Mouse (Mus musculus) E14TG2a.4 (cell line): ENCODE measurements around the gene Rab3gap1.

Experiments used
- H3K27me3 ChIP-seq: 2 replicates; pipeline ENCODE4 v1.6.1; 2014; ENCODE audit warnings: low read length, control low read depth; ENCODE audit not compliant: insufficient read depth
- H3K36me3 ChIP-seq: 2 replicates; pipeline ENCODE4 v1.6.1; 2014; ENCODE audit warnings: low read length, control low read depth; ENCODE audit not compliant: insufficient read depth
- H3K4me1 ChIP-seq: replicated peaks from 2 replicates; pipeline ENCODE4 v1.6.1; 2014; ENCODE audit warnings: low read depth, low read length, control low read depth
- H3K4me3 ChIP-seq: replicated peaks from 2 replicates; pipeline ENCODE4 v1.5.1; 2014; ENCODE audit warnings: mild to moderate bottlenecking, low read length
- H3K9me3 ChIP-seq: 2 replicates; pipeline ENCODE4 v1.6.1; 2014; ENCODE audit warnings: low read length, control low read depth
- CTCF ChIP-seq: conservative IDR thresholded peaks from 2 replicates; pipeline ENCODE4 v1.5.1; 2014; ENCODE audit warnings: low read length
- NANOG ChIP-seq: IDR thresholded peaks from 2 replicates; pipeline ENCODE4 v1.6.1; 2014; ENCODE audit warnings: borderline replicate concordance, low read length, mixed read lengths
- POU5F1 ChIP-seq: IDR thresholded peaks from 2 replicates; pipeline ENCODE4 v1.6.1; 2014; ENCODE audit warnings: low read length, borderline replicate concordance

Gene Rab3gap1

GRCm38 (mm10) chr1:127868300-127869261 lies at the start of gene Rab3gap1:
TSS of gene Rab3gap1 (plus strand) at chr1:127868773.
- no peaks in the 10 kb centered on the region for H3K27me3 ChIP-seq
- H3K9me3 ChIP-seq: no peaks in the 10 kb centered on the region
- peak within 1 kb of the TSS; percentile 94 for H3K4me3 ChIP-seq
- peaks cover 4% of the 10 kb centered on the region for H3K4me1 ChIP-seq
- no peak for TF ChIP-seq CTCF
- no peak for TF ChIP-seq NANOG
- TF ChIP-seq POU5F1: no peak
- peaks cover 16% of the 10 kb centered on the region for H3K36me3 ChIP-seq

GRCm38 (mm10) chr1:127827325-127827724 lies 41.2 kb upstream of the Rab3gap1 start:
- Histone ChIP-seq H3K9me3 (no peaks in the 10 kb centered on the region), H3K4me3 (no peak overlapping the region), H3K36me3 (no peaks in the 10 kb centered on the region), H3K4me1 (peaks cover 8% of the 10 kb centered on the region), H3K27me3 (0 out of 2 replicates have a peak, but pooled peaks cover 5% of the 10 kb centered on the region)
- TF ChIP-seq NANOG (no peak), POU5F1 (no peak), CTCF (peak; percentile 57)

DNA sequence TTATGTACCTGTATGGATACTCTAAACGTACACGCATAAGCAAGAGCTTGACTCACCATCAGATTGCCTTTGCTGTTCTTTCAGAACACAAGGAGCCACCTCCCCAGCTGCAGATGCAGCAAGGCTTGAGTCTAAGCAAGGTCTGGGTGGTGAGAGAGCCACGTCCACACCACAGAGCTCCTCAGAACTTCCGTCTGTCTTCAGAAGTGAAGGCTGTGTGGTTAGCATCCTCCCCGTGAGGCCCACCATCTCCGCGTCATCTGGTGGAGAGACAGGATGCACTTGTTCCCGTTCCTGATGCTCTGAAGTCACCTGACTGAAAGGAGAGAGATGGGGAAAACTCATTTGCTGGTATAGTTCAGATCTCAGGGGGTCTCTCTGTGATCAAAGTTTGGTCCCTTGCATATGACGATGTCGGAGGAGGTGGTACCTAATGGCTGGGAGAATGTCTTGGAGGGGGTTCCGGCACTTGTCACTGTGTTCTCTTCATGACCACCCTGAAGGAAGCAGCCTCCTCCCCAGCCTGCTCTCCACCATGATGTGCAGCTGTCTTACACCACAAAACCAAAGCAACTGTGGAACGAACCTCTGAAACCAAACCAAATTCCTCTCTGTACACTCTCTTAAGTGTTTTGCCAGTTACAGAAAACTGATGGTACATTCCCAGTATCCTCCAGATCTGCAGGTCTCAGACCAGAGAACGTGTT lies 38.2 kb upstream of the Rab3gap1 start:
- H3K36me3 ChIP-seq: no peaks in the 10 kb centered on the region
- H3K27me3 ChIP-seq: no peaks in the 10 kb centered on the region
- no peak for TF ChIP-seq NANOG
- no peaks in the 10 kb centered on the region for H3K9me3 ChIP-seq
- H3K4me1 ChIP-seq: peaks cover 8% of the 10 kb centered on the region
- no peak overlapping the region for H3K4me3 ChIP-seq

GRCm38 (mm10) chr1:127833714-127834113 lies 34.9 kb upstream of the Rab3gap1 start:
- Histone ChIP-seq H3K4me3 (no peak overlapping the region), H3K27me3 (no peaks in the 10 kb centered on the region), H3K4me1 (no peaks in the 10 kb centered on the region), H3K9me3 (no peaks in the 10 kb centered on the region), H3K36me3 (no peaks in the 10 kb centered on the region)
- no peak for TF ChIP-seq POU5F1
- TF ChIP-seq CTCF: no peak
- TF ChIP-seq NANOG: no peak

- Histone ChIP-seq H3K4me1 (no peaks in the 10 kb centered on the region), H3K27me3 (no peaks in the 10 kb centered on the region), H3K36me3 (no peaks in the 10 kb centered on the region), H3K9me3 (no peaks in the 10 kb centered on the region), H3K4me3 (no peak overlapping the region)
- TF ChIP-seq NANOG: no peak
- no peak for TF ChIP-seq POU5F1
- TF ChIP-seq CTCF: no peak
Measured at GRCm38 (mm10) chr1:127834202-127834601, 34.4 kb upstream of the Rab3gap1 start.

DNA sequence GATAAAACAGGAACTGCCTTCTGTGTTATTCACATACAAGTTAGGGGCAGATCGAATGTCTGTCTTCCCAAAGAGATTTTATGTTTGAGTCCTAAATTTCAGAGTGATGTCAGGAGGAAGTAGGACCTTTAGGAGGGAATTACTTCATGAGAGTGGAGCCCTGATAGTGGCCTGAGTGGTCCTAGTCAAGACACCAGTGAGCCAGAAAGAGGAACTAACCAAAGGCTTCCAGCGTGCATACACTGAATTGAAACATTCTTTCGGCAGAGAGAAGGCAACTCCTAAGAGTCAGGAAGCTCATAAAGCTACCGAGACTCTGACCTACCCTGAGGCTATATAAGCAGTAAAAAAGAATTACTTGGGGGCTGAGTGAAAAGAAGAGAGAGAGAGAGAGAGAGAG lies 32.0 kb upstream of the Rab3gap1 start:
- H3K4me3 ChIP-seq: no peak overlapping the region
- H3K4me1 ChIP-seq: no peaks in the 10 kb centered on the region
- H3K9me3 ChIP-seq: no peaks in the 10 kb centered on the region
- H3K27me3 ChIP-seq: no peaks in the 10 kb centered on the region
- TF ChIP-seq CTCF: no peak
- TF ChIP-seq NANOG: no peak
- H3K36me3 ChIP-seq: no peaks in the 10 kb centered on the region

DNA sequence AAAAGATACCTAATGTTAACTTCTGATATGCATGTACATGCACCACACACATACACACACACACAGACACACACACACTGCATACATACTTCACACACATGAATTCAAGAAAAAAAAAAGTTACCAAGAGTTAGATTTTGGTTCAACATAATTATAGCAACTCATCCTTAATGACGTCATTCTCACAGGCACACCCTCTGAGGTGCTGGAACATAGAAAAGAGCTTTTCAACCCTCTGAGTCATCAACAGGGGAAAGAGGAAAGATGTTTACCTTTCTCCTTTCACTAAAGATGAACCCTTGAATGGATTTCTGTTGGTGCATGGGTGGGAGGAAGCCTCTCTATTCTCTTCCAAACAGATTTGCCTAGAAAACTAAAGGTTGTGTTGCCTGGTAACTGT lies 30.0 kb upstream of the Rab3gap1 start:
- no peak for TF ChIP-seq CTCF
- H3K4me3 ChIP-seq: no peak overlapping the region
- H3K4me1 ChIP-seq: no peaks in the 10 kb centered on the region
- no peaks in the 10 kb centered on the region for H3K9me3 ChIP-seq
- no peaks in the 10 kb centered on the region for H3K36me3 ChIP-seq
- no peaks in the 10 kb centered on the region for H3K27me3 ChIP-seq

DNA sequence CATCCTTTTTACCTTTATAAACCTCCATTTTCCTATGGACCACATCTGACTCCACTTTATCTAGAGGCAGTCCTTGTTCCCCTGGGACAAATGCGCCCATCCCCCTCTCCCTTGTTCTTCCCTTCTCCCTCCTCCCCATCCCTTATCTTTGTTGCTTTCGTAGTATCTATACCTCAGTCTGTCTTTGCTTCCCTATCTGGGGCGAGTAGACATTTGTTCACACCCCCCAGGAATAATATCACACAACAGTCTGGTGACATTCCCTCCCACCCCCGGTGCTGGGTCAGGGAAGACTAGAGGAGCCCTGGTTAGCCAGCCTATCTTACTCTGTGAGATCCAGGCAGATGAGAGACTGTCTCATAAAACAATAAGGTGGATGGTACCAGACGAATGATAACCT lies 23.1 kb upstream of the Rab3gap1 start:
- no peaks in the 10 kb centered on the region for H3K4me1 ChIP-seq
- H3K27me3 ChIP-seq: no peaks in the 10 kb centered on the region
- peaks cover 5% of the 10 kb centered on the region; the same call in 1 of the 2 replicates for H3K9me3 ChIP-seq
- TF ChIP-seq CTCF: no peak
- TF ChIP-seq POU5F1: no peak
- no peak for TF ChIP-seq NANOG
- no peaks in the 10 kb centered on the region for H3K36me3 ChIP-seq
- no peak overlapping the region for H3K4me3 ChIP-seq

DNA sequence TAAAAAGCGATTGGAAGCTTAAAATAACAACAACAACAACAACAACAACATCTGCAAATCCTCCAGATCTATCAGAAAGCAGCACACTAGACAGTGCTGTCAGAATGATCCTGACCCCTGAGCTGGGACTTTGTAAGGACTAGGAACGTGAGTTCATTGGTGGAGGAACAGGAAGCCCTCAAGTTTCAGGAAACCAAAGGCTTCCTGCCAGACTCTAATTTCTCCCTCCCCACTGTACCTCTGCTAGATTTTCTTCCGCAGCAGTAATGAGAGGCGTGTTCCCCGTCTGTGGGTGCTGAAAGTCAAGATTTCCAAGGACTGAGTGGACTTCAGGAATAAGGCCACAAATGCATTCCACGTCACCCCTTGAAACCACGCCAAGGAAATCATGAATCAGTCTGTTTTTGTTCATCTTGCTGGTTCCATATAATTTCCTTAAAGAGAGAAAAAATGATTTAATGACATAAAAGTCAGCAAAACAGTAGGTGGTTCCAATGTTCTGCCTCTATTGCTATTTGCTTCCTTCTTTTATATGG lies 18.4 kb upstream of the Rab3gap1 start:
- TF ChIP-seq NANOG (no peak), CTCF (no peak), POU5F1 (no peak)
- no peaks in the 10 kb centered on the region for H3K36me3 ChIP-seq
- no peaks in the 10 kb centered on the region for H3K4me1 ChIP-seq
- H3K27me3 ChIP-seq: no peaks in the 10 kb centered on the region
- no peak overlapping the region for H3K4me3 ChIP-seq
- peaks cover 15% of the 10 kb centered on the region for H3K9me3 ChIP-seq
